Mouse (Mus musculus): Measurements from ENCODE around the gene Prkaca.

Gene Prkaca

GRCm38 (mm10) chr8:84039050-84039449 is 66.3 kb downstream of the Prkaca start:
- peak; percentile 71 for DNase-seq (ENCODE audit: low spot score)

- peak; percentile 64 for DNase-seq (ENCODE audit: low spot score)
Measured at GRCm38 (mm10) chr8:84042066-84042947, 69.5 kb downstream of the Prkaca start, which contains the start of gene Il27ra. Gene Il27ra, minus strand, starts transcription at chr8:84042589.

- no peak for DNase-seq (ENCODE audit: low spot score)
Measured at GRCm38 (mm10) chr8:84042948-84043342, 70.2 kb downstream of the Prkaca start.

- no peak for DNase-seq (ENCODE audit: low spot score)
Measured at GRCm38 (mm10) chr8:84044103-84044502, 71.3 kb downstream of the Prkaca start.

- DNase-seq (ENCODE audit: low spot score) = no peak
Measured at GRCm38 (mm10) chr8:84044900-84045299, 72.1 kb downstream of the Prkaca start, which contains the start of gene Rln3. Gene Rln3, minus strand, starts transcription at chr8:84045000.
